Mouse (Mus musculus): ENCODE data around the gene Cerkl. TPM values are rescaled to one million over a fixed set of nuclear protein-coding genes. Genes with fewer than 3 reads are reported as not detected.

Gene Cerkl
- polyA plus RNA-seq, 1 experiment, result not detected

- TF ChIP-seq MAX (IDR thresholded peaks at IDR 0.05) (no peak), USF1 (IDR thresholded peaks at IDR 0.05; ENCODE audit: low read depth) (no peak), FOSL1 (IDR thresholded peaks at IDR 0.05; ENCODE audit: insufficient read depth, low read length, poor library complexity, severe bottlenecking) (no peak), MYOD1 (IDR thresholded peaks at IDR 0.05; ENCODE audit: control insufficient read depth, insufficient read length, low read depth) (no peak), CEBPB (IDR thresholded peaks at IDR 0.05; ENCODE audit: low read depth) (no peak), MYOG (IDR thresholded peaks at IDR 0.05; ENCODE audit: control insufficient read depth, extremely low read depth, insufficient read length) (no peak), CTCF (IDR thresholded peaks at IDR 0.05; ENCODE audit: control insufficient read depth, insufficient read depth, insufficient read length) (no peak)
- no peaks in the 10 kb centered on the region for H3K79me2 ChIP-seq (ENCODE audit: control insufficient read depth, insufficient read depth)
- H3K79me3 ChIP-seq (ENCODE audit: low read depth), result no peaks in the 10 kb centered on the region
- H3K4me3 ChIP-seq (ENCODE audit: insufficient read depth, poor library complexity, severe bottlenecking), result no peak overlapping the region
- H3ac ChIP-seq (ENCODE audit: control insufficient read depth, insufficient read length, low read depth), result no peak overlapping the region
- H3K36me3 ChIP-seq (ENCODE audit: control insufficient read depth, insufficient read depth), result no peaks in the 10 kb centered on the region
- H3K27me3 ChIP-seq (ENCODE audit: control insufficient read depth, insufficient read depth, insufficient read length), result no peaks in the 10 kb centered on the region
Observed at GRCm38 (mm10) chr2:79334661-79335060, 121.9 kb downstream of the Cerkl start.

- no peaks in the 10 kb centered on the region for H3K79me3 ChIP-seq (ENCODE audit: low read depth)
- H3K79me2 ChIP-seq (ENCODE audit: control insufficient read depth, insufficient read depth), result no peaks in the 10 kb centered on the region
- H3K36me3 ChIP-seq (ENCODE audit: control insufficient read depth, insufficient read depth), result no peaks in the 10 kb centered on the region
- H3ac ChIP-seq (ENCODE audit: control insufficient read depth, insufficient read length, low read depth), result no peak overlapping the region
- H3K4me3 ChIP-seq (ENCODE audit: insufficient read depth, poor library complexity, severe bottlenecking), result no peak overlapping the region
- H3K27me3 ChIP-seq (ENCODE audit: control insufficient read depth, insufficient read depth, insufficient read length), result no peaks in the 10 kb centered on the region
- no peak for TF ChIP-seq CTCF (IDR thresholded peaks at IDR 0.05; ENCODE audit: control insufficient read depth, insufficient read depth, insufficient read length)
- TF ChIP-seq MYOG (IDR thresholded peaks at IDR 0.05; ENCODE audit: control insufficient read depth, extremely low read depth, insufficient read length), result no peak
- TF ChIP-seq MAX (IDR thresholded peaks at IDR 0.05), result no peak
- no peak for TF ChIP-seq MYOD1 (IDR thresholded peaks at IDR 0.05; ENCODE audit: control insufficient read depth, insufficient read length, low read depth)
- no peak for TF ChIP-seq FOSL1 (IDR thresholded peaks at IDR 0.05; ENCODE audit: insufficient read depth, low read length, poor library complexity, severe bottlenecking)
- no peak for TF ChIP-seq USF1 (IDR thresholded peaks at IDR 0.05; ENCODE audit: low read depth)
- no peak for TF ChIP-seq CEBPB (IDR thresholded peaks at IDR 0.05; ENCODE audit: low read depth)
Observed at GRCm38 (mm10) chr2:79328079-79328478, 128.5 kb downstream of the Cerkl start.

- no peaks in the 10 kb centered on the region for H3K36me3 ChIP-seq (ENCODE audit: control insufficient read depth, insufficient read depth)
- no peaks in the 10 kb centered on the region for H3K79me3 ChIP-seq (ENCODE audit: low read depth)
- H3K27me3 ChIP-seq (ENCODE audit: control insufficient read depth, insufficient read depth, insufficient read length), result no peaks in the 10 kb centered on the region
- H3K79me2 ChIP-seq (ENCODE audit: control insufficient read depth, insufficient read depth), result no peaks in the 10 kb centered on the region
- no peak overlapping the region for H3K4me3 ChIP-seq (ENCODE audit: insufficient read depth, poor library complexity, severe bottlenecking)
- no peak overlapping the region for H3ac ChIP-seq (ENCODE audit: control insufficient read depth, insufficient read length, low read depth)
- TF ChIP-seq MYOG (IDR thresholded peaks at IDR 0.05; ENCODE audit: control insufficient read depth, extremely low read depth, insufficient read length), result no peak
- no peak for TF ChIP-seq USF1 (IDR thresholded peaks at IDR 0.05; ENCODE audit: low read depth)
- no peak for TF ChIP-seq FOSL1 (IDR thresholded peaks at IDR 0.05; ENCODE audit: insufficient read depth, low read length, poor library complexity, severe bottlenecking)
- no peak for TF ChIP-seq CEBPB (IDR thresholded peaks at IDR 0.05; ENCODE audit: low read depth)
- TF ChIP-seq MAX (IDR thresholded peaks at IDR 0.05), result no peak
- TF ChIP-seq CTCF (IDR thresholded peaks at IDR 0.05; ENCODE audit: control insufficient read depth, insufficient read depth, insufficient read length), result no peak
- no peak for TF ChIP-seq MYOD1 (IDR thresholded peaks at IDR 0.05; ENCODE audit: control insufficient read depth, insufficient read length, low read depth)
Observed at GRCm38 (mm10) chr2:79316182-79316880, 140.3 kb downstream of the Cerkl start.

- Histone ChIP-seq H3ac (ENCODE audit: control insufficient read depth, insufficient read length, low read depth) (no peak overlapping the region), H3K79me2 (ENCODE audit: control insufficient read depth, insufficient read depth) (no peaks in the 10 kb centered on the region), H3K27me3 (ENCODE audit: control insufficient read depth, insufficient read depth, insufficient read length) (no peaks in the 10 kb centered on the region), H3K4me3 (ENCODE audit: insufficient read depth, poor library complexity, severe bottlenecking) (no peak overlapping the region), H3K79me3 (ENCODE audit: low read depth) (no peaks in the 10 kb centered on the region), H3K36me3 (ENCODE audit: control insufficient read depth, insufficient read depth) (no peaks in the 10 kb centered on the region)
- no peak for TF ChIP-seq MYOG (IDR thresholded peaks at IDR 0.05; ENCODE audit: control insufficient read depth, extremely low read depth, insufficient read length)
- TF ChIP-seq CEBPB (IDR thresholded peaks at IDR 0.05; ENCODE audit: low read depth), result no peak
- no peak for TF ChIP-seq MAX (IDR thresholded peaks at IDR 0.05)
- TF ChIP-seq USF1 (IDR thresholded peaks at IDR 0.05; ENCODE audit: low read depth), result no peak
- no peak for TF ChIP-seq FOSL1 (IDR thresholded peaks at IDR 0.05; ENCODE audit: insufficient read depth, low read length, poor library complexity, severe bottlenecking)
- no peak for TF ChIP-seq MYOD1 (IDR thresholded peaks at IDR 0.05; ENCODE audit: control insufficient read depth, insufficient read length, low read depth)
- TF ChIP-seq CTCF (IDR thresholded peaks at IDR 0.05; ENCODE audit: control insufficient read depth, insufficient read depth, insufficient read length), result no peak
Observed at GRCm38 (mm10) chr2:79315108-79315507, 141.5 kb downstream of the Cerkl start.

GRCm38 (mm10) chr2:79312499-79312898 lies 144.1 kb downstream of the Cerkl start:
- H3K27me3 ChIP-seq (ENCODE audit: control insufficient read depth, insufficient read depth, insufficient read length), result no peaks in the 10 kb centered on the region
- no peaks in the 10 kb centered on the region for H3K79me3 ChIP-seq (ENCODE audit: low read depth)
- no peaks in the 10 kb centered on the region for H3K36me3 ChIP-seq (ENCODE audit: control insufficient read depth, insufficient read depth)
- no peak overlapping the region for H3K4me3 ChIP-seq (ENCODE audit: insufficient read depth, poor library complexity, severe bottlenecking)
- TF ChIP-seq MYOG (IDR thresholded peaks at IDR 0.05; ENCODE audit: control insufficient read depth, extremely low read depth, insufficient read length), result no peak
- no peak for TF ChIP-seq FOSL1 (IDR thresholded peaks at IDR 0.05; ENCODE audit: insufficient read depth, low read length, poor library complexity, severe bottlenecking)
- no peak for TF ChIP-seq CTCF (IDR thresholded peaks at IDR 0.05; ENCODE audit: control insufficient read depth, insufficient read depth, insufficient read length)
- no peak for TF ChIP-seq MAX (IDR thresholded peaks at IDR 0.05)
- no peak for TF ChIP-seq USF1 (IDR thresholded peaks at IDR 0.05; ENCODE audit: low read depth)
- no peak for TF ChIP-seq CEBPB (IDR thresholded peaks at IDR 0.05; ENCODE audit: low read depth)
- no peak for TF ChIP-seq MYOD1 (IDR thresholded peaks at IDR 0.05; ENCODE audit: control insufficient read depth, insufficient read length, low read depth)
- H3ac ChIP-seq (ENCODE audit: control insufficient read depth, insufficient read length, low read depth), result no peak overlapping the region
- H3K79me2 ChIP-seq (ENCODE audit: control insufficient read depth, insufficient read depth), result no peaks in the 10 kb centered on the region

All from C2C12 (cell line).